Mouse (Mus musculus) kidney, embryonic 16.5 days (tissue): Measurements from ENCODE around the gene Rbm48. TPM values are rescaled to one million over a fixed set of nuclear protein-coding genes. Genes with fewer than 3 reads are reported as not detected.

Experiments
- ATAC-seq: fragments of 200-750 bp; cut with Nextera tagmentation; 2 replicates; pipeline ENCODE4 v1.8.0; 2017; ENCODE audit warnings: moderate TSS enrichment; ENCODE audit not compliant: low FRiP score, low TSS enrichment
- H3K27ac ChIP-seq: fragments of 300-500 bp; sonication (generic); 2 replicates; pipeline ENCODE4 v1.5.1; 2014; ENCODE audit warnings: low read length
- H3K27me3 ChIP-seq: fragments of 300-500 bp; sonication (generic); 2 replicates; pipeline ENCODE4 v1.6.1; 2014; ENCODE audit warnings: low read length, control low read depth, mixed read lengths; ENCODE audit not compliant: insufficient read depth
- H3K36me3 ChIP-seq: fragments of 300-500 bp; sonication (generic); 2 replicates; pipeline ENCODE4 v1.6.1; 2014; ENCODE audit warnings: low read length, control low read depth, mixed read lengths; ENCODE audit not compliant: insufficient read depth
- H3K4me1 ChIP-seq: fragments of 300-500 bp; sonication (generic); 2 replicates; pipeline ENCODE4 v1.6.1; 2014; ENCODE audit warnings: low read length, control low read depth, mixed read lengths; ENCODE audit not compliant: insufficient read depth
- H3K4me2 ChIP-seq: fragments of 300-500 bp; sonication (generic); replicated peaks from 2 replicates; pipeline ENCODE4 v1.6.1; 2014; ENCODE audit warnings: low read depth, low read length
- H3K4me3 ChIP-seq: fragments of 300-500 bp; sonication (generic); 2 replicates; pipeline ENCODE4 v1.5.1; 2014; ENCODE audit warnings: mild to moderate bottlenecking, low read length
- H3K9ac ChIP-seq: fragments of 300-500 bp; sonication (generic); replicated peaks from 2 replicates; pipeline ENCODE4 v1.6.1; 2014; ENCODE audit warnings: low read length
- H3K9me3 ChIP-seq: fragments of 300-500 bp; sonication (generic); 2 replicates; pipeline ENCODE4 v1.6.1; 2016; ENCODE audit warnings: low read length, control low read depth
- WGBS: fragments of 180-500 bp; shearing (Covaris S2); extraction: QIAGEN DNeasy Blood & Tissue Kit; methylation state at CpG from one replicate; pipeline ENCODE4 v1.1.7; 2014; 5-methylcytosine and 5-hydroxymethylcytosine counted together
- polyA plus RNA-seq: library from polyadenylated mRNA; unstranded; fragments of >200 nt; fragmentation: Nextera tagmentation; extraction: Ambion mirVana; gene quantifications from 2 replicates; pipeline ENCODE4 v1.2.1, GENCODE M21; 2015

Rbm48 gene
- polyA plus RNA-seq, result 14.9 and 16.1 TPM in 2 replicates

GRCm38 (mm10) chr5:3596399-3596766 is at the start of gene Rbm48:
Gene Rbm48 (minus strand): TSS chr5:3596585.
- under 1% methylated on average over 31 of the region's 31 CpGs for WGBS

DNA sequence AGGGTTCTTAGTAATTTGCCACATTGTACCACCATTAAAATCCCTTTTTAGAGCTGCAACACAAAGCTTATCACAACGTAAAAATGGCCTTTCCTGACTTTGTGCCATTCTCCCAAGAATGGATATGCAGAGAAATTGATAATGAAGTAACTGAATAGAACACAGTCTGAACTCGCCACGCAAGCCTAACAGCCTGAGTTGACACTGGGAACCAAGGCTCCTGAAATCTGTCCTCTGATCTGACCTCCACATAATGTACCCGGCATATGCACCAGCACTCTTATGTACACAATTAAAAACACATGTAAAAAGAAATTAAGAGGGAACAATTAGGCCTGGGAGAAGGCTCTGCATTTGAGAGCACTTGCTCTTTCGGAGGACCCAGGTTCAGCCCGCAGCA is 48.9 kb upstream of the Rbm48 start:
- WGBS, result 82% methylated on average over 6 of the region's 6 CpGs
- no peak overlapping the region for H3K4me2 ChIP-seq
- peaks cover 6% of the 10 kb centered on the region; the same call in 1 of the 2 replicates for H3K4me1 ChIP-seq
- no peaks in the 10 kb centered on the region for H3K27me3 ChIP-seq
- peaks cover 30% of the 10 kb centered on the region for H3K36me3 ChIP-seq
- no peak for ATAC-seq
- H3K4me3 ChIP-seq, result no peak overlapping the region
- H3K27ac ChIP-seq, result no peak overlapping the region
- no peak overlapping the region for H3K9ac ChIP-seq
- no peaks in the 10 kb centered on the region for H3K9me3 ChIP-seq

More at GRCm38 (mm10) chr5:3596399-3596766, at the start of gene Rbm48:
- H3K36me3 ChIP-seq, result peaks cover 7% of the 10 kb centered on the region; the same call in 1 of the 2 replicates
- H3K9ac ChIP-seq, result peak within 1 kb of the TSS; percentile 76
- peak within 1 kb of the TSS; percentile 78 for H3K27ac ChIP-seq
- H3K4me2 ChIP-seq, result peak within 1 kb of the TSS; percentile 76
- peaks cover 15% of the 10 kb centered on the region for H3K4me1 ChIP-seq
- no peaks in the 10 kb centered on the region for H3K27me3 ChIP-seq
- H3K9me3 ChIP-seq, result no peaks in the 10 kb centered on the region
- H3K4me3 ChIP-seq, result peak within 1 kb of the TSS; percentile 87
- peak; percentile 87 for ATAC-seq

DNA sequence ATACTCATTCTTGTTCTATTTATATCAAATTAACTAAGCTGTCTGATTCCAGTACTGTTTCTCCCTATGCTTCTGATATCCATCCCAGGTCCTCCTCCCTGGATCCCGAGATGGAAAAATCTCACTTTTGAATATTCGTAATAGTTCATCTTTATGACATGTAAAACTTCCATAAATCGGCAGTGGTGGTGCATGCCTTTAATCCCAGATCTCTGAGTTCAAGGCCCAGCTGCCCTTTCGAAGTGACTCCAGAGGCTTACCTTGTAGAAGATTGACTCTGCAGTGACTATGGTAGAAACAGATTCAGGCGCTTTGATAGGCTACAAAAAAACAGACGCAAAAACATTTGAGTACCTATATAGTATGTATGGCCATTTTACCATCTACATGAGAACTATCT is 48.2 kb upstream of the Rbm48 start:
- Histone ChIP-seq H3K9me3 (no peaks in the 10 kb centered on the region), H3K27ac (no peak overlapping the region), H3K4me3 (no peak overlapping the region), H3K27me3 (no peaks in the 10 kb centered on the region), H3K4me1 (peaks cover 6% of the 10 kb centered on the region; the same call in 1 of the 2 replicates), H3K36me3 (peaks cover 32% of the 10 kb centered on the region), H3K9ac (no peak overlapping the region), H3K4me2 (no peak overlapping the region)
- WGBS, result 93% methylated on average over 6 of the region's 6 CpGs
- ATAC-seq, result no peak

DNA sequence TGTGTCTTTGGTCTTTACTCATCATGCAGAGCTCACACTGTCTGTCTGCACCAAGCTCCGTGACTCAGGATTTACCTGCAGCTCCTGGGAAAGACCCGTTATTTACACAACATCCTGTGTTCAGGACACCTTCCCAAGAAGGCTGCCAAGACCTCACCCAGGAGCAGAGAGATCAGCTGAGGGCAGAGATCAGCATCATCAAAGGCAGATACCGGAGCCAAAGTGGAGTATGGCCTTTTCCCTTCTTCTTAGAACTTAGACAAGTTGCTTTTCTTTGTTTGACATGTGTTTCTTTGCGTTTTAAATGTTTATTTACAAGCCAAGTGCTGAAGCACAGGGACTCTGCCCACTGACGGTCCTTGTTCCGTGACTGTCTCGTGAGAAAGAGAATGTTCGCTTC is 38.9 kb upstream of the Rbm48 start:
- no peak overlapping the region for H3K4me2 ChIP-seq
- no peaks in the 10 kb centered on the region for H3K4me1 ChIP-seq
- H3K27ac ChIP-seq, result no peak overlapping the region
- H3K27me3 ChIP-seq, result no peaks in the 10 kb centered on the region
- ATAC-seq, result no peak
- H3K36me3 ChIP-seq, result peaks cover 20% of the 10 kb centered on the region
- WGBS, result 88% methylated on average over 8 of the region's 8 CpGs
- H3K4me3 ChIP-seq, result no peak overlapping the region
- no peaks in the 10 kb centered on the region for H3K9me3 ChIP-seq
- no peak overlapping the region for H3K9ac ChIP-seq

GRCm38 (mm10) chr5:3633951-3634350 is 37.6 kb upstream of the Rbm48 start:
- H3K9ac ChIP-seq, result no peak overlapping the region
- no peak overlapping the region for H3K4me3 ChIP-seq
- H3K9me3 ChIP-seq, result no peaks in the 10 kb centered on the region
- no peak for ATAC-seq
- no peaks in the 10 kb centered on the region for H3K4me1 ChIP-seq
- 69% methylated on average over 4 of the region's 4 CpGs for WGBS
- no peaks in the 10 kb centered on the region for H3K27me3 ChIP-seq
- peaks cover 19% of the 10 kb centered on the region for H3K36me3 ChIP-seq
- H3K27ac ChIP-seq, result no peak overlapping the region
- no peak overlapping the region for H3K4me2 ChIP-seq

DNA sequence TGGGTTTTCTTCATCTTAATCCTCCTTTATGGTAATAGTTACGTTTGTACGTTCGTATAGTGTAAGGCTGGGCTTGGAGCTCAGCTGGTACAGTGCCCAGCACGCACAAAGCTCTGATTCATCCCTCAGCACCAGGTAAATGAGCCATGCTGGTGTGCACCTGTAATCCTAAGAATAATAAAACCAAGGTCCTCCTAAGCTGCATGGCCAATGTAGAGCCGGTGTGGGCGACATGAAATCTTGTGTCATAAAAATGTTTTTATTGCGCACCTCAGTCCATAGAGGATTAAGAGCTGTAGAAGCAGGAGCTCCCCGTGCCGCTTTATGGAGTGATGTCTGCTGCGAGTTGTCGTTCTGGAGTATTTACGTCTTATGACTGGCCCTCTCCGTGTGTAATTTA is 36.9 kb upstream of the Rbm48 start:
- Histone ChIP-seq H3K9me3 (no peaks in the 10 kb centered on the region), H3K36me3 (peaks cover 19% of the 10 kb centered on the region), H3K4me1 (no peaks in the 10 kb centered on the region), H3K4me3 (no peak overlapping the region), H3K9ac (no peak overlapping the region), H3K4me2 (no peak overlapping the region), H3K27ac (no peak overlapping the region), H3K27me3 (no peaks in the 10 kb centered on the region)
- ATAC-seq, result no peak
- WGBS, result 92% methylated on average over 13 of the region's 13 CpGs

GRCm38 (mm10) chr5:3632285-3632684 is 35.9 kb upstream of the Rbm48 start:
- H3K27ac ChIP-seq, result no peak overlapping the region
- no peaks in the 10 kb centered on the region for H3K9me3 ChIP-seq
- no peak overlapping the region for H3K9ac ChIP-seq
- no peaks in the 10 kb centered on the region for H3K27me3 ChIP-seq
- H3K4me1 ChIP-seq, result no peaks in the 10 kb centered on the region
- peak; percentile 72; the same call in 1 of the 2 replicates for ATAC-seq
- H3K4me3 ChIP-seq, result no peak overlapping the region
- no peak overlapping the region for H3K4me2 ChIP-seq
- WGBS, result 69% methylated on average over 5 of the region's 5 CpGs
- H3K36me3 ChIP-seq, result peaks cover 19% of the 10 kb centered on the region

- peaks cover 17% of the 10 kb centered on the region for H3K36me3 ChIP-seq
- H3K4me3 ChIP-seq, result no peak overlapping the region
- no peaks in the 10 kb centered on the region for H3K9me3 ChIP-seq
- H3K4me1 ChIP-seq, result no peaks in the 10 kb centered on the region
- no peak overlapping the region for H3K9ac ChIP-seq
- H3K27ac ChIP-seq, result no peak overlapping the region
- no peak overlapping the region for H3K4me2 ChIP-seq
- 47% methylated on average over 16 of the region's 16 CpGs for WGBS
- H3K27me3 ChIP-seq, result no peaks in the 10 kb centered on the region
- ATAC-seq, result peak; percentile 89
Measured at GRCm38 (mm10) chr5:3631512-3632271, 35.3 kb upstream of the Rbm48 start.

DNA sequence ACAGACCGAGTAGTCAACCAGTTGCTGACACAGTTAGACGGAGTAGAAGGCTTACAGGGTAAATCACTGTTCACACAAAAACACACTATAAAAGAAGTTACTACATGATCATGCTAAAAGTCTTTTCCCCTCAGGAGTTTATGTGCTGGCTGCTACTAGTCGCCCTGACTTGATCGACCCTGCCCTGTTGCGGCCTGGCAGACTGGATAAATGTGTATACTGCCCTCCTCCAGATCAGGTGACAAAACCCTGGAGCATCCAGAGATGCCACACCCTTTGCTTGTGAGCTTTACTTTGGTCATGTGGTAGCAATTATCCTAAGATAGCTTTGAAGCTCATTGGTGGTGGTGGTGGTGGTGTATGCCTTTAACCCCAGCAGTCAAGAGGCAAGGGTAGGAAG is 33.7 kb upstream of the Rbm48 start:
- ATAC-seq, result no peak
- Histone ChIP-seq H3K4me1 (no peaks in the 10 kb centered on the region), H3K9me3 (no peaks in the 10 kb centered on the region), H3K36me3 (peaks cover 18% of the 10 kb centered on the region), H3K4me3 (no peak overlapping the region), H3K27me3 (no peaks in the 10 kb centered on the region), H3K27ac (no peak overlapping the region), H3K4me2 (no peak overlapping the region), H3K9ac (no peak overlapping the region)
- WGBS, result 82% methylated on average over 5 of the region's 5 CpGs

GRCm38 (mm10) chr5:3620486-3620885 is 24.1 kb upstream of the Rbm48 start:
- Histone ChIP-seq H3K27me3 (no peaks in the 10 kb centered on the region), H3K4me1 (no peaks in the 10 kb centered on the region), H3K36me3 (peaks cover 40% of the 10 kb centered on the region), H3K9me3 (no peaks in the 10 kb centered on the region), H3K4me3 (no peak overlapping the region), H3K9ac (no peak overlapping the region), H3K4me2 (no peak overlapping the region), H3K27ac (no peak overlapping the region)
- 83% methylated on average over 7 of the region's 7 CpGs for WGBS
- no peak for ATAC-seq
